In the genomic region with DNA sequence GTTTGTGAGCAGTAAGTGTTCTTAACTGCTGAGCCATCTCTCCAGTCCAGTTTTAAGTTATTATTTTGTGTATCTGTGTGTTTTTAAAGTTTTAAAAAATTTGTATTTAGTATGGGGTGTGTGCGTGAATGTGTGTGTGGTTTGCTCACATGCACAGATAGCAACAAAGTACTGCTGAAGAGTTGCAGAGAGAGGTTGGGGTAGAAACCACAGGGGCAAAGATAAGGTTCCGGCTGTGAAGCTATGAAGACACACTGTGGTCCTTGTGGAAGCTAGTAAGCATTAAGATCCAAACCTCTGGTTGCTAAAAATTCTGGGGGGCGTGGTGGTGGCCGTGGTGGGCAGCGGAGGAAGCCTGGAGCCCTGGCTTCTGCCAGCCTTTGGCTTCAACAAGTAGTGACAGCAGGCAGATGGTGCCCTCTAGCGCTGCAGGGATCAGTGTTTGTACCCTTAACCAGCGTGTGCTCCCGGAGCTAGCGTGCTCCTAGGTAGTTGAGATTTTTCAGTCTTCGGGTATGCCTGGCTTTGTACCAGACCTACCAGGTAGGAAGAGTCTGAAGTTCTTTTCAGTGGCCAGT, we compare ENCODE assay signal across 9 mouse cellular contexts. TPM values are rescaled to one million over a fixed set of nuclear protein-coding genes. Genes with fewer than 3 reads are reported as not detected.
DNase-seq lines count a peak whose midpoint lies in the region; ATAC-seq lines count a peak whose summit lies in the region.
"Had no signal": no experiment of that assay in that cellular context is flagged by ENCODE, and none has a peak within 500 bp of the region (broad histone marks: within the 10 kb centered on the region; RNA-seq: fewer than 3 reads in every experiment).

No protein-coding gene starts in this region.

- no peaks in the 10 kb centered on the region for H3K27me3 ChIP-seq in hindbrain, embryonic 16.5 days (replicated peaks; ENCODE audit: control insufficient read depth, insufficient read depth, low read length)
- H3K27me3 ChIP-seq in midbrain, embryonic 11.5 days (ENCODE audit: control insufficient read depth, insufficient read depth, low read length): no peaks in the 10 kb centered on the region
- H3K27me3 ChIP-seq: neural tube, embryonic 13.5 days had no signal

- WGBS in hindbrain, embryonic 16.5 days: 56% methylated on average over 10 of the region's 10 CpGs
- 56% methylated on average over 10 of the region's 10 CpGs for WGBS in midbrain, embryonic 11.5 days

- H3K9ac ChIP-seq in hindbrain, embryonic 16.5 days (ENCODE audit: low read depth, low read length): no peak overlapping the region
- H3K9ac ChIP-seq in midbrain, embryonic 11.5 days (ENCODE audit: low read length): no peak overlapping the region
- H3K9ac ChIP-seq: neural tube, embryonic 13.5 days had no signal

- intact Hi-C loops in gastrocnemius, postnatal 14 days (cut with DNase I; ENCODE audit: low total_unique reads): loop anchor here (5.0 kb wide), 1 partner anchor 85 kb away; no protein-coding TSS in a partner anchor

- H3K9me3 ChIP-seq in hindbrain, embryonic 16.5 days (ENCODE audit: control insufficient read depth, low read length): no peaks in the 10 kb centered on the region
- H3K9me3 ChIP-seq in midbrain, embryonic 11.5 days (ENCODE audit: control insufficient read depth, low read length): no peaks in the 10 kb centered on the region
- H3K9me3 ChIP-seq: neural tube, embryonic 13.5 days had no signal

- no peak for ATAC-seq in hindbrain, embryonic 16.5 days
- ATAC-seq in midbrain, embryonic 11.5 days (ENCODE audit: low FRiP score): no peak

- no peak overlapping the region for H3K27ac ChIP-seq in hindbrain, embryonic 16.5 days (ENCODE audit: low read depth, low read length)
- H3K27ac ChIP-seq in midbrain, embryonic 11.5 days (ENCODE audit: low read depth, low read length): no peak overlapping the region
- H3K27ac ChIP-seq: neural tube, embryonic 13.5 days had no signal

- peak; percentile 56 for DNase-seq in layer of hippocampus, adult 11-12 months (ENCODE audit: low spot score)
- no peak for DNase-seq in layer of hippocampus, adult 9-10 months (ENCODE audit: low spot score)
- peak; percentile 80 for DNase-seq in adrenal gland, postnatal 14 days
- DNase-seq in gastrocnemius, postnatal 14 days: peak; percentile 39
- peak; percentile 72 for DNase-seq in liver
- peak; percentile 62 for DNase-seq in ovary, postnatal 36 days (ENCODE audit: low spot score)
- no peak for DNase-seq in midbrain, embryonic 11.5 days (ENCODE audit: low spot score, missing footprints)

- H3K4me1 ChIP-seq in hindbrain, embryonic 16.5 days (ENCODE audit: control insufficient read depth, insufficient read depth, low read depth, low read length): peaks cover 4% of the 10 kb centered on the region
- H3K4me1 ChIP-seq in midbrain, embryonic 11.5 days (ENCODE audit: control insufficient read depth, insufficient read depth, low read length): peaks cover 5% of the 10 kb centered on the region; the same call in 1 of the 2 replicates

- H3K4me2 ChIP-seq in hindbrain, embryonic 16.5 days (ENCODE audit: low read length): no peak overlapping the region
- H3K4me2 ChIP-seq in midbrain, embryonic 11.5 days: no peak overlapping the region
- H3K4me2 ChIP-seq: neural tube, embryonic 13.5 days had no signal

- peaks cover 2% of the 10 kb centered on the region; the same call in 1 of the 2 replicates for H3K36me3 ChIP-seq in hindbrain, embryonic 16.5 days (ENCODE audit: control insufficient read depth, insufficient read depth, low read length)
- H3K36me3 ChIP-seq in midbrain, embryonic 11.5 days (ENCODE audit: control insufficient read depth, insufficient read depth, low read length): no peaks in the 10 kb centered on the region
- H3K36me3 ChIP-seq: neural tube, embryonic 13.5 days had no signal

- H3K4me3 ChIP-seq in hindbrain, embryonic 16.5 days (ENCODE audit: low read length): no peak overlapping the region
- no peak overlapping the region for H3K4me3 ChIP-seq in midbrain, embryonic 11.5 days (ENCODE audit: low read depth, low read length)
- H3K4me3 ChIP-seq: neural tube, embryonic 13.5 days had no signal

RNA-seq across cellular contexts. Expression of gene Aacs, which starts 13.7 kb away (rescaled TPM):
- total RNA-seq in adrenal gland, postnatal 14 days (2021): 25.4 and 27.3 TPM in 2 replicates
- total RNA-seq in gastrocnemius, postnatal 14 days (2021): 1 to 10 TPM; 2.0 to 4.6 TPM
- polyA plus RNA-seq in hindbrain, embryonic 16.5 days (2015; fragmentation: Nextera tagmentation; extraction: Ambion mirVana): 113 and 123 TPM in 2 replicates
- 45.6 and 53.2 TPM in 2 replicates for polyA plus RNA-seq in midbrain, embryonic 11.5 days (2014; fragmentation: Nextera tagmentation; extraction: Ambion mirVana)

RNA-seq across cellular contexts. Expression of gene Bri3bp, which starts 20.6 kb away (rescaled TPM):
- 24.0 and 27.9 TPM in 2 replicates for total RNA-seq in adrenal gland, postnatal 14 days (2021)
- 1 to 10 TPM; 5.3 to 6.4 TPM for total RNA-seq in gastrocnemius, postnatal 14 days (2021)
- 40.2 and 42.5 TPM in 2 replicates for polyA plus RNA-seq in hindbrain, embryonic 16.5 days (2015; fragmentation: Nextera tagmentation; extraction: Ambion mirVana)
- polyA plus RNA-seq in midbrain, embryonic 11.5 days (2014; fragmentation: Nextera tagmentation; extraction: Ambion mirVana): 28.4 and 29.4 TPM in 2 replicates

RNA-seq across cellular contexts. Expression of gene Dhx37, which starts 28.0 kb away (rescaled TPM):
- total RNA-seq in adrenal gland, postnatal 14 days (2021): 14.6 and 15.7 TPM in 2 replicates
- 1 to 10 TPM; 3.6 to 4.0 TPM for total RNA-seq in gastrocnemius, postnatal 14 days (2021)
- 10.2 and 12.0 TPM in 2 replicates for polyA plus RNA-seq in hindbrain, embryonic 16.5 days (2015; fragmentation: Nextera tagmentation; extraction: Ambion mirVana)
- 9.2 and 9.9 TPM in 2 replicates for polyA plus RNA-seq in midbrain, embryonic 11.5 days (2014; fragmentation: Nextera tagmentation; extraction: Ambion mirVana)

Comparison
In these comparisons a context has a peak if more than half of its experiments do, and no peak if none do; other contexts are left out.
1. DNase-seq: peak in layer of hippocampus, adult 11-12 months (single experiment), adrenal gland, postnatal 14 days (single experiment), gastrocnemius, postnatal 14 days (single experiment), liver (single experiment) and ovary, postnatal 36 days (single experiment); none in layer of hippocampus, adult 9-10 months (single experiment) and midbrain, embryonic 11.5 days (single experiment).